Mouse (Mus musculus): ENCODE data around the gene Myo9a.

- TF ChIP-seq GATA1 (IDR thresholded peaks at IDR 0.05; ENCODE audit: low read length), result no peak
- no peak for TF ChIP-seq TAL1 (IDR thresholded peaks at IDR 0.05; ENCODE audit: low read length)
These were observed 199.3 kb downstream of the Myo9a start for GRCm38 (mm10) chr9:59949981-59950380.

All from erythroblast, embryonic 14.5 days (primary cell).